Mouse (Mus musculus) cerebellum, adult 9-10 months (tissue): ENCODE results near the gene Ngf.

Experiments
- DNase-seq: peaks from one replicate; pipeline ENCODE4 v3.0.0; 2022

The Ngf gene

GRCm38 (mm10) chr3:102508455-102508854 is 38.7 kb downstream of the Ngf start:
- no peak for DNase-seq

DNA sequence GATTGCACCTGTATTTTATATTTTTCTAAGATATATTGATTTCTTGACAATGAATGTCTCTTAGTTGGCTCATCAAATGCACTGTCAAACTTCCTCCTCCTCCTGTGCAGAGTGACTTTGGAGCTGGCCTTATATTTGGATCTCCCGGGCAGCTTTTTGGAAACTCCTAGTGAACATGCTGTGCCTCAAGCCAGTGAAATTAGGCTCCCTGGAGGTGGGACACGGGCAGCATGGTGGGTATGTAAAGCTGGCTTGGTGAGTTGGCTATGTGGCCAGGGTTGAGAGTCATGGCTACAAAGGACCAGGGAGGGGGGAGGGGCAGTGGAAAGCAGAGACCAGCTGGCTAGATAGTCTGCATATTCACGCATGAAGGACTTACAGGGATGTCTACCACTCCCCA is 39.9 kb downstream of the Ngf start:
- DNase-seq, result no peak

DNA sequence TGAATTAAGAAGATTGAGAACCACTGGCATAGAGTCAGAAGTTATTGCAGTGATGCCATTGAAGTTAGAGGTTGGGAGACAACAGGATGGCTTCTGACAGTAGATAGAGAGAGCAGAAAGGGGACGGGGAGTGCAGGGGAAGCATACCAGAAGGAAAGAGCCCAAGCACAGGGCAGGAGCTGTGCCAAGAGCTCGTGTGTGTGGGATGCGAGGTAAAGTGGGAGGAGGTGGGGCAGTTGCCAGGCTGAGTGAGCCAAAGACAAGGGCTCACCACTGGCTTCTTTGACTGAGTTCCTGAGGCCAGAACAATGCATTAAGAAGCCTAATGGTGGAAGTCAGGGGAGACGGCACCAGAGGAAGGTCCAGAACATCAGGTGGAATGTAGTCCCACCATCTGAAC is 47.2 kb downstream of the Ngf start:
- no peak for DNase-seq

DNA sequence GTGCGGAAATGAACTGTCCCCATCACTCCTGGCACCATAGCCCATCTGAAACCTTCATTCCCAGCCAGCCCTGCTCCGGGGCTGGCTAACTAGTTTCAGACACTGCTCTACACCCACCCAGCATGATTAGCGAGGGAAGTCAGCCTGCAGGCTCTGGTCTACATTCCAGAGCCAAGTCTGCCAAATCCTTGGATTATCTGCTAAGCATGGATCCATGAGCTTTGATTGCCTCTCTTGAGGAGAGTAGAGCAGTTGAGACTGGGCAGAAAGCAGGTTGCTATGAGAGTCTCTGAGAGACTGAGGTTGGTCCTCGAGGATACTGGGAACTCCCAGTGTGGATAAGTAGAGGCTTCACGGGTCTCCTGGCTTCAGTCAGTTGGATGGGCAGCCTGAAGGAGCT is 51.3 kb downstream of the Ngf start:
- no peak for DNase-seq

- DNase-seq, result no peak
Observed at GRCm38 (mm10) chr3:102523711-102524110, 54.0 kb downstream of the Ngf start.

DNA sequence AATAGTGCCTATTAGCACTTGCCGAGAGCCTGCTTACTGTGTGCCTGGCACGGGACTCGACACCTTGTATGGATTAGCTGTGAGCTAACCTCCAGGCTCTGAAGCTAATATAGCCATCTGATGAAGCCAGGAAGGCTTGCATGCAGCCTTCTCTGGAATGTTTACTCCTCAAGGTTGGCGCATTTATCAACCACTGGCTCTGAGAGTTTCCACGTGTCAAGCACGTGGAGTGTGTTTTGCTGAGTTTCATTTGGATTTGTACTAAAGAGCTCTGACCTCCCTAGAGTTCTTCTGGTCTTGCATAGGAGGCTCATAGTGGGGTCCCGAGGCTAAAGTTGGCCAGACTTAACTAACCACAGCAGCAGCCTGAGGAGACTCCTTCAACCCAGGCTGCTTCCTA is 55.2 kb downstream of the Ngf start:
- DNase-seq, result no peak

GRCm38 (mm10) chr3:102525856-102526255 is 56.1 kb downstream of the Ngf start:
- no peak for DNase-seq

DNA sequence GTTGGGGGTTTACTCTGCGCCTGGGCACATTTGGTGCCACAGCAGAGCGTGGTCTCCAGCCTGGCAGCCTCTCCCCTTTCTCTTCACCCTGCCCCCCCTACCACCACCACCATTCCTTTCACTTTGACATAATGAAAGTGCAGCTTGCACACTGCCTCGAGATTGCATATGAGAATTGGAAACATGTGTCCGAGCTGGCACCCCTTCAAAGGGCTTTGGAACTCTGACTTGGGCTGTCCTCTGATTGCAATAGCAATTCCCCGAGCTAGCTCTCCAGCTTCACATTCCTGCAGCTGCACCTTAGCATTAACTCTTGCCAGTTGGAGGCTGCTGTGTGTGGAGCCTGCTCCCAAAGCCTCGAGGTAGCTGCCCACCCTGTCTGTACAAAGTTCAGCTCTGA is 56.8 kb downstream of the Ngf start:
- no peak for DNase-seq

GRCm38 (mm10) chr3:102534744-102535143 is 65.0 kb downstream of the Ngf start:
- DNase-seq, result no peak

GRCm38 (mm10) chr3:102543646-102544045 is 73.9 kb downstream of the Ngf start:
- no peak for DNase-seq

GRCm38 (mm10) chr3:102547536-102547935 is 77.8 kb downstream of the Ngf start:
- no peak for DNase-seq

DNA sequence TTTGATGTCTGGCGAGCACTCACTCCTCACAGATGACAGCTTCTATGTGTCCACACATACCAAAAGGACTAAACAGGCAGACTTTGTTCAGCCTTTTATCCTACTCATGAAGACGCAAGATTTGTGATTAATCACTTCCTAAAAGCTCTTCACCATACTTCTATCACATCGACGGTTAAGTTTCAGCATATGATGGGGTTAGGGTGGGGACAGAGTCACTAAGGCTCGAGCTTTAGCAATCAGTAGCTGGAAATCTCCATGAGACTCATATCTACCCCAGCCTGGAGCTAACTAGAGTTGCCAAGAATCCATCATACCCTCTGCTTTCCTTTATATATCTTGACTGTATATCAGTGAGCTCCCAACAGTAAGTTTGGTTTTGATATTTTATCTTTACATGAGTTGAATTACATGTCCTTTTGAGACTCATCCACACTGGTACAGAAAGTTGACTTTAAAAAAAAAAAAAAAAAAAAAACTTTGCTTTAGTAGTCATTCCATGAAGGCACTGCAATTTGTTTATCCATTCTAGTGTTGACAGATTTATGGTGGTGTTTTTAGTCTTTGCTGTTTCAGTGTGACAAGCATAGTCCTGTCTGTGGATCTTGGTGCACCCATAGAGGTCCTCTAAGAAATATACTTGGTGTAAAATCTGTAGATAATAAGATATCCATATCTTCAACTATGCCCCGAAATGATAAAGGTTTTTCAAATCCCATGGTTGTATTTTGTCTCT is 84.4 kb downstream of the Ngf start:
- no peak for DNase-seq

DNA sequence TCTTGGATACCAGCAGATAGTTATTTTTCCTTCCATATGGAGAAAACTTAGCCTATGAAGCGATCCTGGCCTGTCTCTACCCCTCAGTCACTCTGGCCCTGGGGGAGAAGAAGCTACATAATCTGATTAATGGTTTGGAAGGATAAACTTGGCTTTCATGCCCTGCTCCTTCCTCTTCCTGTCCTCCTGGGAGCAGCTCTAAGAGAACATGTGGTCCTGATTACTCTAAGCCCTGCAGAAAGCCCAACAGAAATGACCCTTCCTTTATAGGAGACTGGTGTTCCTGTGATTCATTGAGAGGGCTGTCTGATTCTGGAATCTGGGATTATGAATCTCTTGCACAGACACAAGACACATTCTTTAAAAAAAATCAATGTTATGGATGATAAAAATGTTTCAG is 86.4 kb downstream of the Ngf start:
- DNase-seq, result no peak

- DNase-seq, result no peak
Observed at GRCm38 (mm10) chr3:102556645-102557044, 86.9 kb downstream of the Ngf start.
